Mouse (Mus musculus) forebrain, embryonic 15.5 days (tissue): ENCODE data around the gene Olfr1344. TPM values are rescaled to one million over a fixed set of nuclear protein-coding genes. Genes with fewer than 3 reads are reported as not detected.

ENCODE experiments used
- ATAC-seq: fragments of 200-750 bp; cut with Nextera tagmentation; replicated peaks from 2 replicates; pipeline ENCODE4 v1.8.0; 2017; ENCODE audit warnings: mild to moderate bottlenecking, moderate TSS enrichment, moderate library complexity
- H3K27ac ChIP-seq: fragments of 300-500 bp; sonication (generic); replicated peaks from 2 replicates; pipeline ENCODE4 v1.5.1; 2015; ENCODE audit warnings: mild to moderate bottlenecking, inconsistent platforms
- H3K27me3 ChIP-seq: fragments of 300-500 bp; sonication (generic); 2 replicates; pipeline ENCODE4 v1.6.1; 2015; ENCODE audit warnings: inconsistent platforms
- H3K36me3 ChIP-seq: fragments of 300-500 bp; sonication (generic); 2 replicates; pipeline ENCODE4 v1.6.1; 2015; ENCODE audit warnings: mild to moderate bottlenecking, inconsistent platforms
- H3K4me1 ChIP-seq: fragments of 300-500 bp; sonication (generic); 2 replicates; pipeline ENCODE4 v1.6.1; 2015; ENCODE audit warnings: inconsistent platforms
- H3K4me2 ChIP-seq: fragments of 300-500 bp; sonication (generic); replicated peaks from 2 replicates; pipeline ENCODE4 v1.6.1; 2015; ENCODE audit warnings: mild to moderate bottlenecking, inconsistent platforms
- H3K4me3 ChIP-seq: fragments of 300-500 bp; sonication (generic); 2 replicates; pipeline ENCODE4 v1.5.1; 2015; ENCODE audit warnings: mild to moderate bottlenecking, inconsistent platforms
- H3K9ac ChIP-seq: fragments of 300-500 bp; sonication (generic); replicated peaks from 2 replicates; pipeline ENCODE4 v1.6.1; 2015; ENCODE audit warnings: mild to moderate bottlenecking, inconsistent platforms
- H3K9me3 ChIP-seq: fragments of 300-500 bp; sonication (generic); 2 replicates; pipeline ENCODE4 v1.6.1; 2016; ENCODE audit warnings: inconsistent platforms
- WGBS: fragments of 180-500 bp; shearing (Covaris S2); methylation state at CpG from one replicate; pipeline ENCODE4 v1.1.7; 2015; ENCODE audit warnings: mixed read lengths; 5-methylcytosine and 5-hydroxymethylcytosine counted together
- polyA plus RNA-seq: library from polyadenylated mRNA; unstranded; fragments of >200 nt; fragmentation: Nextera tagmentation; extraction: Ambion mirVana; gene quantifications from 2 replicates; pipeline ENCODE4 v1.2.1, GENCODE M21; 2015

The Olfr1344 gene
- polyA plus RNA-seq = not detected in 2 replicates

DNA sequence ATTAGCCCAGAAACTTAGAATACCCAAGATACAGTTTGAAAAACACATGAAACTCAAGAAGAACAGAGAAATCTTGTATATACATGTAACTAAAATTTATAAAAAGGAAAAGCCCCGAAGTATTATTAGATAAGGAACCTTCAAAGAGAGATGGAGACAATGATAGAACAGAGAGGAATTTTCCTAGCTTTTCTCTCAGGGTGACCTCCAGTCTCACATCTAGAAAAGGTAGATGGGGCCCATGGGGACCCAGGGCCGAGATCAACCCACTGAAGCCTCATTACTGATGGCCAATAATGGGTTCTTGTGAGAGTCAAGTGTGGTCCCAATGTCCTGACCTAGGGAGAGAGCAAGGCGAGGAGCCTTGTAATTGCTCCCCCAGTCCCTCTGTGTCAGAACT is at the start of gene Olfr1344:
Olfr1344 (plus strand) TSS at position 301 of the 400 bp plus-strand sequence.
- H3K36me3 ChIP-seq = no peaks in the 10 kb centered on the region
- H3K9me3 ChIP-seq = no peaks in the 10 kb centered on the region
- WGBS = 80% methylated on average over 3 of the region's 3 CpGs
- H3K4me3 ChIP-seq = no peak within 1 kb of the TSS
- H3K4me1 ChIP-seq = peaks cover 17% of the 10 kb centered on the region
- H3K27ac ChIP-seq = no peak within 1 kb of the TSS
- ATAC-seq = no peak
- H3K4me2 ChIP-seq = no peak within 1 kb of the TSS
- H3K9ac ChIP-seq = no peak within 1 kb of the TSS
- no peaks in the 10 kb centered on the region for H3K27me3 ChIP-seq

DNA sequence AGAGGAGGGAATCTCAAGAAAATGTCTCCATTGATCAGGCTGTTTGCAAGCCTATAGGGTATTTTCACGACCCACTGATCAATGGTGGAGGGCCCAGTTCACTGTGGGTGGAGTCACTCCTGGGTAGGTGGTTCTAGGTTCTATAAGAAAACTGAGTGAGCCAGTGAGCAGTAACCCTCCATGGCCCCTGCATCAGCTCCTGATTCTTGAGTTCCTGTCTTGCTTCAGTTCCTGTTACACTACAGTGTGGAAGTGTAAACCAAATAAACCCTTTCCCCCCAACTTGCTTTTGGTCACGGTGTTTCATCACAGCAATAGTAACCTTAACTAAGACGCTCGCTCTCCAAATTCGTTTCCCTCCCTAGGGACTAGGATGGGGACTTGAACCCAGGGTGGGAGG is 49.5 kb upstream of the Olfr1344 start:
- Histone ChIP-seq H3K9me3 (no peaks in the 10 kb centered on the region), H3K4me2 (no peak overlapping the region), H3K36me3 (peaks cover 49% of the 10 kb centered on the region), H3K4me3 (no peak overlapping the region), H3K4me1 (peaks cover 9% of the 10 kb centered on the region), H3K27me3 (no peaks in the 10 kb centered on the region), H3K9ac (no peak overlapping the region), H3K27ac (no peak overlapping the region)
- ATAC-seq = no peak
- WGBS = 90% methylated on average over 5 of the region's 5 CpGs

DNA sequence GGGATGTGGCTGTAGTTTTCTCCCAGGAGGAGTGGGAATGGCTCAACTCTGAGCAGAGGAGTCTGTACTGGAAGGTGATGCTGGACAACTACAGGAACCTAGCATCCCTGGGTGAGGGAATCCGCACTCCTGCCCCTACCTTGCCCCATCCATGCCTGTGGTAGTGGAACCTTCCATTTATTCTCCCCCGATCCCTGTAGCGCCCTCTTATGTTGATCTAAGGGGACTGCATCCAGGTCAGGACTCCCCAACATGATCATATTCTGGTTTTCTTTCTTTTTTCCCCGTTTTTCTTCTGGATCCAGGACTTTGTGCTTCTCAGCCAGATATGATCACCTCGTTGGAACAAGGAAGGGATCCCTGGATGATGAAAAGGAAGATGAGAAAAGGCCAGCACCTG is 49.0 kb upstream of the Olfr1344 start:
- 62% methylated on average over 5 of the region's 5 CpGs for WGBS
- Histone ChIP-seq H3K4me1 (peaks cover 4% of the 10 kb centered on the region; the same call in 1 of the 2 replicates), H3K4me2 (no peak overlapping the region), H3K9ac (no peak overlapping the region), H3K27me3 (no peaks in the 10 kb centered on the region), H3K36me3 (peaks cover 54% of the 10 kb centered on the region), H3K9me3 (no peaks in the 10 kb centered on the region), H3K27ac (no peak overlapping the region), H3K4me3 (no peak overlapping the region)
- no peak for ATAC-seq

DNA sequence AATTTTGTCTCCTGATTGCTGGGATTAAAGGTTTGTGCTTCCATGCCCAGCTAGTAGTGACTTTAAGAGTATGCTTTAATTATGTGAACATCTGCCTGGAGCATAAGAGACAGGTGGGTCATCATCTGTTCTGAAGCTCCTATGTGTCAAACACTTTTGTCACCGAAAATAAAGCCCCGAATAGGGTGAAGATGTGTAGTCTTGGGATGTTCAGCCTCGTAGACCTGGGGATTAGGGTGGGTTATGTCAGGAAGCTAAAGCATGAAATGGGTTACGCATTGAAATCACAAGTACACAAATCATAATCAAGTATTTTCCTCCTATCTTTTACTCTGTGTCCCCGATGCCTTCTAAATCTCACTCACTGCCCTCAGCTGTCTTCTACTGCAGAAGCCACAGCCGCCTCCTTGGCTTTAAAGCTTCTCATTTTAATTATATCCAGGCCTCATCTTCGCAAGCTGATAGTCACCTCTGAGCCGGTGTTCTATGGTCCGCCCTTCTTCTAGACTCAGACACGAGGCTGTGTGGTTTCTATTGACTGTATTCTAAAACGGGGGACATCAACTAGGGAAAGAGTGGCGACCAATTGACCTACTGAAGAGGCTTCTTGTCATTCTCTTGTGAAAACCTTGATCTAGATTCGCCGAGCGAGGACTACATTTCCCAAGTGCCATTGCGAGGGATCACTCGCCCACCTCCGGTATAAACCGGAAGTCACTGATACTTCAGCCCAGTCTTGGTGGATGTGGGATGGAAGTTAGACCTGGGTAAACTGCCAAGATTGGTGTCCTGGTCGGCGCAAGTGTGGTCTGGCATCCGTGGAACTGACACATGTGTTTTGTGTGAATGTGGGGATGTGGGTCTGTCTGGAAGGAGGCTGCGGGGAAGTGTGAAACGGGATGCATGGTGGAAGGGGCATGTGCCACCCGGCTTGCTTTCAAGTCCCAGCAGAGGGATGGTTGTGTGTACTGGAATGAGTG is 40.2 kb upstream of the Olfr1344 start, which contains the start of gene Smim17:
Smim17 (plus strand) TSS at position 720 of the 980 bp plus-strand sequence.
- H3K36me3 ChIP-seq = peaks cover 23% of the 10 kb centered on the region
- H3K9me3 ChIP-seq = no peaks in the 10 kb centered on the region
- no peaks in the 10 kb centered on the region for H3K27me3 ChIP-seq
- ATAC-seq = peak; percentile 90
- H3K4me1 ChIP-seq = peaks cover 18% of the 10 kb centered on the region
- 27% methylated on average over 25 of the region's 25 CpGs for WGBS
- H3K9ac ChIP-seq = peak within 1 kb of the TSS; percentile 62
- H3K4me3 ChIP-seq = peak within 1 kb of the TSS; percentile 54
- H3K4me2 ChIP-seq = peak within 1 kb of the TSS; percentile 70
- peak within 1 kb of the TSS; percentile 40; the same call in 1 of the 2 replicates for H3K27ac ChIP-seq

DNA sequence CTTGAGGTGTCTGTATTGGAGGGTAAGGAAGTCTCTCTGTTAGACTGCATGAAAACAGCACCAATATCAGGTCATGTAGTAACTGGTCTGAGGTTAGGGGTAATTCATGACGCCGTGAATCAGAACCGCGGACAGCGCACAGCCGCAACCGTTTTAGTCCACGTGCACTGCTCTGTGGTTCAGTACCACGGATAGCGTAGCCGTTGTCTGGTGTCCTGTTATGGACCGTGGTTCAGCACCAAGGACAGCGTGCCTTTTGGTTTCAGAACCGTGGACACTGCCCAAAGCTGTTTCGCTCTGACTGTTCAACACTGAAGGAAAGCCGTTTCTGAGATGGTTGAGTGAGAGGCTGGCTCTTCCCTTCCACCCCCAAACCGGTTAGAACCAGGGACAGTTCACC is 28.4 kb upstream of the Olfr1344 start, which contains the start of gene Gm20715:
Gm20715 (plus strand) TSS at position 235 of the 400 bp plus-strand sequence.
- ATAC-seq = peak; percentile 45
- Histone ChIP-seq H3K9me3 (no peaks in the 10 kb centered on the region), H3K4me1 (no peaks in the 10 kb centered on the region), H3K36me3 (no peaks in the 10 kb centered on the region), H3K4me2 (no peak within 1 kb of the TSS), H3K4me3 (no peak within 1 kb of the TSS), H3K9ac (no peak within 1 kb of the TSS), H3K27ac (no peak within 1 kb of the TSS), H3K27me3 (no peaks in the 10 kb centered on the region)
- WGBS = 2% methylated on average over 17 of the region's 17 CpGs

DNA sequence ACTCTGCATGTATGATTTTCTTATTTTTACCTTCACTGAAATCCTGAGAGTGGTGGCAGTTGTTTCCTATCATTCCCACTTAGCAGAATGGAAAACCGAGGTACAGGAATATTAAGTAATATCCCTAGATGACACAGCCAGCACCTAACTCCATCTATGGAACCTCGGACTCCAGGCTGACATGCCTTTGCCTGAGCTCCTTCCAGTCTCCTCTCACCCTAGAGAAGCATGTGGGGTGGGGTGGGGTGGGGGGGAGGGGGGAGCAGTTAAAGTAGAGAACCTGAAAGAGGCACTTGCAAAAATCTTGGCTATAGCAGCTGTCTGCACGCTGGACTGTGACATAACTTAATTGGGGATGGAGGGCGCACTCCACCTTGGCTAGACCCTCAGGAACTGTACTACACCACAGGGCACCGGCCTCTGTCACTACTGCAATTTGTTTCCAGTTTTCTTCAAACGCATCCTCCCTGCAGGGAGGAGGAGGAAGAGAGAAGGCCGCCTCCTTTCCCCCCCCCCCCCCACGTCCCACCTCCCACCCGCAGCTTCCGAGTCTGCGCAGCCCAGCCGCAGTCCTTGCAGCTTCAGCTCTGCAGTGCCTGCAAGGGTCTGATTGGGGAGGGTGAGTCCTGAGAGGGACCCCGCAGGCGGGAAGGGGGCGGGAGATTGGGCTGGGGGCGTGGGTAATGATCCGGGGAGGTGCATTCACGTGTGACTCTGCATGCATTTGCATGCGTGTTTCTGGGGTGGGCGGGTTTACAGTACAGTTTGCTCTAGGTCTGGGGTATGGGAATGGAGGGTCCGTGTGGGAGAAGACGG is 23.7 kb upstream of the Olfr1344 start:
- H3K27ac ChIP-seq = no peak overlapping the region
- peak; percentile 88 for ATAC-seq
- H3K9ac ChIP-seq = peak overlapping the region; percentile 35
- H3K36me3 ChIP-seq = no peaks in the 10 kb centered on the region
- H3K4me1 ChIP-seq = no peaks in the 10 kb centered on the region
- peak overlapping the region; percentile 49 for H3K4me2 ChIP-seq
- WGBS = 7% methylated on average over 21 of the region's 22 CpGs
- no peaks in the 10 kb centered on the region for H3K27me3 ChIP-seq
- H3K4me3 ChIP-seq = peak overlapping the region; percentile 42
- H3K9me3 ChIP-seq = no peaks in the 10 kb centered on the region

DNA sequence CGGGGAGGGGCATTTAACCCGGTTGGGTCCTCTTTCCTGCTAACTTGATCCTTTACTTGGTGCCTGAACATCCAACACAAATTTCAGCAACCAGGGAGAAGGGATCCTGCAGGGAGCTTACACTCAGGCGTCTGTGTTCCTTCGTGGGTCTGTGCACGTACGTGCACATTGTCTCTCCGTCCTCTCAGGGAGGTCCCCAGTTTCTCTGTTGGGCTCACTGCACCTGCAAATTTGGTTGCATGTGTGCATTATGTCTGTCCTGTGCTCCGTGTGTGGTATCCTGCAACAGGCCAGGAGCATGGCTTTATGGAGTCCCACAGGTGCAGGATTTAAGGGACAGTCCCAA is 23.1 kb upstream of the Olfr1344 start:
- no peak; the same call in 1 of the 2 replicates for ATAC-seq
- Histone ChIP-seq H3K9me3 (no peaks in the 10 kb centered on the region), H3K27ac (no peak overlapping the region), H3K4me1 (no peaks in the 10 kb centered on the region), H3K4me3 (peak overlapping the region; percentile 42), H3K27me3 (no peaks in the 10 kb centered on the region), H3K36me3 (no peaks in the 10 kb centered on the region), H3K9ac (peak overlapping the region; percentile 35), H3K4me2 (peak overlapping the region; percentile 49)
- WGBS = 11% methylated on average over 8 of the region's 8 CpGs

DNA sequence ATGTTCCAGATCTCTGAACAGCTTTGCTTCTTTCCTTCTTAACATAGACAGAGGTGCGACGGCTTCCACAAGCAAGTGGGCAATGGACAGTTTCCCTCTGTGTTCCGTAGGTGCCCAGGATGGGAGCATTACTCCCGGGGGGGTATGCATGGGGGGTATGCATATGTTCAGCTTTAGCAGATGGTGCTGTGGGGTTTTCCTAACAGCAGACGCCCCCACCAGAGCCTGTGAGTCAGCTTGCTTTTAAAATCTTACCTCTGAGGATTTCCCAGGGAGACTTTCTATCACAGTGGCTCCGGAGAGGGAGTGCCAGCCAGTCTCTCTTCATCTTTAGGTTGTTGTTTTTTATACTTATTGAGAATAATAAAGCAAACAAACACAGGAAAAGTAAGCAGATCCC is 18.6 kb upstream of the Olfr1344 start:
- H3K4me2 ChIP-seq = no peak overlapping the region
- H3K9me3 ChIP-seq = no peaks in the 10 kb centered on the region
- no peak overlapping the region for H3K27ac ChIP-seq
- H3K4me1 ChIP-seq = no peaks in the 10 kb centered on the region
- no peaks in the 10 kb centered on the region for H3K27me3 ChIP-seq
- H3K4me3 ChIP-seq = no peak overlapping the region
- H3K36me3 ChIP-seq = no peaks in the 10 kb centered on the region
- ATAC-seq = no peak
- 81% methylated on average over 6 of the region's 6 CpGs for WGBS
- no peak overlapping the region for H3K9ac ChIP-seq

DNA sequence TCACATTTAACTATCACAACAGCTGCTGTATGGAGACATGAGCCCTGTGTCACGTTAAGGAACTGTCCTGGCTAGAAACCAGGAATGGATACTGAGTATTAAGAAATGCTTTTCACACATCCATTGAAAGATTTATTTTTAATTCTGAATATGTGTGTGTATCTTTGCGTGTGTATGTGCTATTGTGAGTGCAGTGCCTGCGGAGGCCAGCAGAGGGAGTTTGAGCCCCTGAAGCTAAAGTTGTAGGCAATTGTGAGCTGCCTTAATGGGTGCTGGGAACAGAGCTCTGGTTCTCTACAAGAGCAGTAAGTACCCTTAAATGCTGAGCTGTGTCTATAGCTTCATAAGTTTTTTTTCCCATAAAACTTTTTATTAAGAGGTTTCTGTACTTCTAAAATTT is 9.1 kb upstream of the Olfr1344 start:
- no peak for ATAC-seq

DNA sequence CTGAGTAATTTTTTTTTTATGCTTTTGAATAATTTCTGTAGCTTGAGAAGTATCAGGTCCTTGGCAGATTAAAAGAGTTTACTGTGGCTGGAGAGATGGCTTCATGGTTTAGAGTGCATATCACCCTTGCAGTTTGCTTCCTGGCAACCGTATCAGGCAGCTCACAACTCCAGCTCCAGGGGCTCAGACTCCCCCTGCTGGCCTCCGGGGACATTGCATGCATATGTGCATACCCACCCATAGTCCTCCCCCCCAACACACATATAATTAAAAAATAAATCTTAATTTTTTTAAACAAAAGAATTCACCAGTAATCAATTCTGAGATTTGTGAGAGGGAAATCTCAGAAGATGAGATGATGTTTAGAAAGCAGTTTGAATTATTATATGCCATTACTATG is 8.1 kb upstream of the Olfr1344 start:
- H3K27ac ChIP-seq = no peak overlapping the region
- H3K27me3 ChIP-seq = no peaks in the 10 kb centered on the region
- no peaks in the 10 kb centered on the region for H3K36me3 ChIP-seq
- no peak for ATAC-seq
- WGBS = 30% methylated on average over 2 of the region's 2 CpGs
- H3K4me2 ChIP-seq = no peak overlapping the region
- peaks cover 11% of the 10 kb centered on the region for H3K4me1 ChIP-seq
- no peaks in the 10 kb centered on the region for H3K9me3 ChIP-seq
- H3K9ac ChIP-seq = no peak overlapping the region
- H3K4me3 ChIP-seq = no peak overlapping the region

More for the DNA sequence above, 9.1 kb upstream of the Olfr1344 start:
- Histone ChIP-seq H3K4me1 (peaks cover 4% of the 10 kb centered on the region; the same call in 1 of the 2 replicates), H3K36me3 (no peaks in the 10 kb centered on the region), H3K27me3 (no peaks in the 10 kb centered on the region), H3K27ac (no peak overlapping the region), H3K4me2 (no peak overlapping the region), H3K9ac (no peak overlapping the region), H3K9me3 (no peaks in the 10 kb centered on the region), H3K4me3 (no peak overlapping the region)
- WGBS = 89% methylated on average over 3 of the region's 3 CpGs

DNA sequence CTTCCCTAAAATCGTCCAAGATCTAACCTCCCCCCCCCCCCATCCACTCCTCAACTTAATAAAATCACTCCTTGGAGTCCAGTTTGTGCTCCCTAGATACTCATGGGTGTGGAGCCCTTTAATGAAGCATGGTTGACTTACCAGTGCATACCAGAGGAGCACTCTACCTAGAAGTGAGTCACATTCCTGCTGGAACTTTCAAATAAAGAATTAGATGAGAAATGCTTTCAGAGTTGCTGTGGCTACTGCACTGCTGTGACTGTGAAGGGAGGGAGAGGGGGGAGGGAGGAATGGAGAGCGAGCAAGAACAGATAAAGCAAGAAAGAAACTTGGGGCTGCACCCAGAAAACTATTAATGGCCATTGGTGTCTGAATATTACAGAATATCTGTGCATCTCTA is 2.7 kb downstream of the Olfr1344 start:
- no peak for ATAC-seq
- H3K27ac ChIP-seq = no peak overlapping the region
- 69% methylated on average over 2 of the region's 2 CpGs for WGBS
- no peaks in the 10 kb centered on the region for H3K27me3 ChIP-seq
- no peak overlapping the region for H3K9ac ChIP-seq
- H3K36me3 ChIP-seq = no peaks in the 10 kb centered on the region
- H3K4me3 ChIP-seq = no peak overlapping the region
- H3K9me3 ChIP-seq = no peaks in the 10 kb centered on the region
- no peak overlapping the region for H3K4me2 ChIP-seq
- H3K4me1 ChIP-seq = no peaks in the 10 kb centered on the region

DNA sequence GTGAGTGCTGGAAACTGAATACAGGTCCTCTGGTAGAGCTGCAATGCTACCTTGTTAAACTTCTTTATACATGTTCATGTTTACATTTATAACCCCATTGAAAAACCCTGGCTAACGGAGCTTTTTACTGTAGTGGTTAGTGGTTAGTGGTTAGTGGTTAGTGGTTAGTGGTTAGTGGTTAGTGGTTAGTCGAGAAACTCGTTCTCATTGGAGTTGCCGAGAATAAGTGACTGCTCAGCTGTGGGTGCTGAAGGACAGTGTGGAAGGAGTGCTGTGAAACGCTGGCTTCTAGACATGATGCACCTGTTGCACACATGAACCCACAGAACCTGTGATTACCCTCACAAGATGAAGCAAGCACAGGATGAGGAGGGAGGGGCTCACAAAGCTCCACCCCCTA is 9.3 kb downstream of the Olfr1344 start:
- ATAC-seq = no peak
- H3K27me3 ChIP-seq = no peaks in the 10 kb centered on the region
- no peak overlapping the region for H3K4me3 ChIP-seq
- no peaks in the 10 kb centered on the region for H3K36me3 ChIP-seq
- H3K27ac ChIP-seq = no peak overlapping the region
- no peaks in the 10 kb centered on the region for H3K9me3 ChIP-seq
- H3K4me1 ChIP-seq = no peaks in the 10 kb centered on the region
- no peak overlapping the region for H3K9ac ChIP-seq
- H3K4me2 ChIP-seq = no peak overlapping the region
- 77% methylated on average over 5 of the region's 5 CpGs for WGBS
